Mouse (Mus musculus) heart, postnatal 0 days (tissue): Measurements from ENCODE around the gene Fam178b.

Source experiments
- CTCF ChIP-seq: IDR thresholded peaks from 2 replicates; pipeline ENCODE4 v1.5.1; 2016; ENCODE audit warnings: antibody characterized with exemption, control low read depth, low read depth
- EP300 ChIP-seq: IDR thresholded peaks from 2 replicates; pipeline ENCODE4 v1.6.1; 2016; ENCODE audit warnings: antibody characterized with exemption, low read depth

- TF ChIP-seq CTCF (no peak), EP300 (no peak)
Measured at GRCm38 (mm10) chr1:36580384-36581207, 102.4 kb downstream of the Fam178b start.
